Mouse (Mus musculus) adipose tissue, adult 10 weeks (tissue): ENCODE measurements around the gene Frmd4a. TPM values are rescaled to one million over a fixed set of nuclear protein-coding genes. Genes with fewer than 3 reads are reported as not detected.

Experiments
- polyA plus RNA-seq: library from polyadenylated mRNA; stranded (reverse); fragments of 350-450 nt; fragmentation: Illumina TruSeq; extraction: RNeasy Lipid Tissue Mini Kit (QIAGEN cat#74804); gene quantifications from one replicate; pipeline ENCODE4 v1.2.3, GENCODE M21; 2014; ENCODE audit warnings: low read depth, low replicate concordance

Frmd4a gene
- 9.9 TPM for polyA plus RNA-seq

GRCm38 (mm10) chr2:4017528-4018288, at the start of gene Frmd4a:
TSS of gene Frmd4a (plus strand) at chr2:4017717.

DNA sequence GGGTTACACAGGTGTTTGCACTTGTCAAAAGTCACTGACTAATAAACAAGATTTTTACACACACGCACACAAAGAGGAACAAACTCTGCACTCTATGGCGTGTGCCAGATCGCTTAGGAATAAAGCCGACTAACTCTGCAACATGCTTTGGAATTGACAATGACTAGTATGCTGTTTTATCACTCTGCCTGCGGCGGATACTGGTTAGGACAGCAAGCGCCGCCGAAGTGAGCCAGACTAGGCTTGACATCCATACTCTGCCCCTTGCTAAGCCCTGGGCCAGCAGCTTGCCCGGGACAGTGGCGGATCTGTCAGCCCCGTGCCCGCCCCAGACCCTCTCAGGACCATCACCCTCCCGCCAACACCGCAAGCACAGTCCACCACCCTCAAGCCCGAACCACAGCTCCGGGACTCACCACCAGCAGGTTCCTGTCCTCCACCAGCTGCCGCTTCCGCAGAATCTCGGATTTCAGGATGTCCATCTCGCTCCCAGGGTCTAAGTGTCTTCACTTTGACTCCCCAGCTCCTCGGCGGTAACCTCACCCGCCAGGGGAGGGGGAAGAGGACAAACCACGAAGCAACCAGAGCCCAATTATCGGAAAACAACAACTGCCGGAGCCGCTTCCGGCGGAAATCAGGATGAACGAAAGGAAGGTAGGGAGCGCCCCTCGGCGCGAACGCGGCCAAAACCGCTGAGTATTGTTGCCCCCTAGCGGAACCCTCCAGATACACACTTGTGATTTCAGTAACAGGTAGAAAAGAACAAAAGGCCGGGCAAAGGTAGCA, 634.2 kb downstream of the Frmd4a start, which contains the start of gene Prpf18:
Prpf18 (minus strand) TSS at position 614 of the 786 bp plus-strand sequence.

